Mouse (Mus musculus): ENCODE measurements around the gene Cfap97d1.
A peak's percentile ranks its signal among the peaks of the same experiment; 100 is the strongest.

Gene Cfap97d1

GRCm38 (mm10) chr11:101984054-101985025 lies at the start of gene Cfap97d1:
TSS of gene Cfap97d1 (plus strand) at chr11:101984279.
- DNase-seq, result peak; percentile 78 to 81

DNA sequence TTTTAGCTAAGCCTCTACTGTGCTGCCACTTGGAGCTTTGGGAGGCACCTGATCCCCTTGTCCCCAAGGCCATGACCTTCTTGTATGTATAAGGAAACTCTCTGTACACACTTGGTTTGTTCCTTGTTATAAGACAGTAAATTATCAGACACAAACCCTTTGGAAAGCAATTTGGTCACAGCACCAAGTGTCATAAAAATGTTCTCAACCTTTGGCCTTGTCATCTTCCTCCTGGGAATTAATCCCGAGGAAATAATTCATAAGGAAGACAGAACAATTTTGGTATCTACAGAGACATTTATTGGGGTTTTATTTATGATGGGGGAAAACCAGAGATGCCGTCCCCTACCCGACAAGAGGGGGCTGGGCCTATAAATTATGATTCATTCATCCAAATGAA lies 48.3 kb upstream of the Cfap97d1 start:
- DNase-seq, result no peak

DNA sequence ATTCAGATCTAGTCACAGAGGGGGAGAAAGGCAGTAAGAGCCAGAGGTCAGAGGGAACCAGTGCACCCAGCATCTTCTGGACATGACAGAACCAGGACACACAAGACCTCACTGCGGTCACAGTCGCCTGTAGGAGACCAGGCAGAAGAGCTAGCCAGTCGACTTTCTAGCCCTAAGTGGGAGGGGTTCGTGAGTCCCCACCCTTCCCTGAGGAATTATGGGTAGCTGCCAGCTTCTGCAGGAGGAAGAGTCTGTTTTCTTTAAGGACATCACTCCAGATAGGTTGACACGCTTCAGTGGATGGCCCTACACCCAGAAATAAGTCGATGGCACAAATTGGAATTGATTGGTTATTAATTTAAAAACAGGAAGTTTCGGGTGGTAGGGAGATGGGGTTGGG lies 47.7 kb upstream of the Cfap97d1 start:
- DNase-seq, result no peak

DNA sequence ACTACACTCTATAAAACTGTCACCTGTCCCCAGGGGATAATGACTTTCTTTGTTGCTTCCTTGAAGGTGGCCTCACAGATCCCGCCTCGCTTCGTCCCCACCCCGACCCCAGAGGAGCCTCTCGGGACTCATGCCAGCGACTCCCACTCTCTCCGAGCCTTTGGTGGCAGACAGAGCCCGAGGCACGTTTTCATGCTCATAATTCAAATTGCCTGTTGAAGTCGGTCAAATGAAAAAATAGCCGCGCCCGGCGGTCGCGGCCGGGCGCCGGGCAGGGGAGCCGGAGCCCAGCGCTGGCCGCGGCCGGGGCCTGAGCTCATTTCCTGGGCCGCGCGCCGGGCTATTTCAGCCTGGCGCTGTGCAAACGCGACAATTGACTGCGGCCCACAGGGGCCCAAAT lies 47.0 kb upstream of the Cfap97d1 start:
- DNase-seq, result no peak

DNA sequence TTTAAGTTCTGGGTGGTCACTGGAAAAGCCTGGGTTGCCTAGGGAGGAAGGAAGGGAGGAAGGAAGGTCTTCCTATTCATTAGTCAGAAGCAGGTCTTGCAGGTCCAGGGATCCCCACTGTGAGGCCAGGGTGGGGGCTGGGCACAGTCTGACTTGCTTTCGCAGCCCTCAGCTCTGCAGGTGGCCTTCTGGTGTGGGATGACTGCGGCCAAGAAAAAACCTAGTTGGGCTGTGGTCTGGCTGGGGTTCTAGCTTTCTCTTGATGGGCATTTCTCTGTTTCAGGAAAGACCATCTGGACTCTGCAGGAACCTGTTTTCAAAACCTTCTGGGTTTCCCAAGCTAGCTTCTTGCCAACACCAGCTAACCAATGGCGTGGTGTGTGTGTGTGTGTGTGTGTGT lies 41.0 kb upstream of the Cfap97d1 start:
- DNase-seq, result no peak

- no peak for DNase-seq
Measured at GRCm38 (mm10) chr11:101946525-101946924, 37.6 kb upstream of the Cfap97d1 start.

DNA sequence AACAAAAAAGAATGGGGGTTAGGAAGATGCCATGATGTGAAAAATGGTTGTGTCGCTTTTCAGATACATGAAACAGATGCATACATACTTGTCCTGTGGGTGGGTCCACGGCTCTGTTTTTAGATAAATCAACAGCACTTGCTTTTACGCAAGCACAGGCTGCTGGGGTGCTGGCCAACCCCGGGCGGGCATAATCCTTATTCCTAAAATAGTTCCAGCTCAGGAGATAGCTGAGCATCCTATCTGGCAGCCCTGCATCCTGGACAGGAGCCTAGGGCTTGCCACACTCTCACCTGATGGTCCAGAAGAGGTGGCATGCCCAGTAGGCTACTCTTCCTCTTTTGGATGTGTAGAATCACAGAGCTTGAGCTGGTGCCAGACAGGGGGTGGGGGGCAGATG lies 34.1 kb upstream of the Cfap97d1 start:
- DNase-seq, result no peak

- DNase-seq, result peak; percentile 49 to 52
Measured at GRCm38 (mm10) chr11:101952541-101953341, 31.3 kb upstream of the Cfap97d1 start.

GRCm38 (mm10) chr11:101953441-101953840 lies 30.6 kb upstream of the Cfap97d1 start:
- DNase-seq, result no peak

GRCm38 (mm10) chr11:101957476-101957875 lies 26.6 kb upstream of the Cfap97d1 start:
- DNase-seq, result no peak

- DNase-seq, result no peak
Measured at GRCm38 (mm10) chr11:101963043-101963442, 21.0 kb upstream of the Cfap97d1 start.

GRCm38 (mm10) chr11:101963473-101964291 lies 20.4 kb upstream of the Cfap97d1 start:
- DNase-seq, result no peak

- no peak for DNase-seq
Measured at GRCm38 (mm10) chr11:101964647-101965046, 19.4 kb upstream of the Cfap97d1 start.

DNA sequence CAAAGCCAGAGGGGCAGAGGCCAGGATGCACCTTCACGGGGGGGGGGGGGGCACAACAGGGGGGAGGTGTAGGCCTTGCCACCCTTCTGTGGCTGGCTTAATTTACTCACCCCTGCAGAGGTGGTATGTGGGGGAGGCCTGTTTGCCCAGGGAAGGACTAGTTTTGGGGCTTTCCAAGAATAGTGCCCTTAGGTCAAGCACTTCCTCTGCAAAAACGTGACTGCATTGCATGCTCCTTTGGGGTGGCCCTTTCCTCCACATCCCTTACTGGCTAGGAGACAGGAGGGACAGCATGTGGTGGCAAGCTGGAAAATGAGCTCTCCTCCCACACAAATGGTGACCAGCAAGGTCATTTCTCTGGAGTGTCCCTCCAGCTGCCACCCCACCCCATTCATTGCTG lies 18.5 kb upstream of the Cfap97d1 start:
- DNase-seq, result no peak

DNA sequence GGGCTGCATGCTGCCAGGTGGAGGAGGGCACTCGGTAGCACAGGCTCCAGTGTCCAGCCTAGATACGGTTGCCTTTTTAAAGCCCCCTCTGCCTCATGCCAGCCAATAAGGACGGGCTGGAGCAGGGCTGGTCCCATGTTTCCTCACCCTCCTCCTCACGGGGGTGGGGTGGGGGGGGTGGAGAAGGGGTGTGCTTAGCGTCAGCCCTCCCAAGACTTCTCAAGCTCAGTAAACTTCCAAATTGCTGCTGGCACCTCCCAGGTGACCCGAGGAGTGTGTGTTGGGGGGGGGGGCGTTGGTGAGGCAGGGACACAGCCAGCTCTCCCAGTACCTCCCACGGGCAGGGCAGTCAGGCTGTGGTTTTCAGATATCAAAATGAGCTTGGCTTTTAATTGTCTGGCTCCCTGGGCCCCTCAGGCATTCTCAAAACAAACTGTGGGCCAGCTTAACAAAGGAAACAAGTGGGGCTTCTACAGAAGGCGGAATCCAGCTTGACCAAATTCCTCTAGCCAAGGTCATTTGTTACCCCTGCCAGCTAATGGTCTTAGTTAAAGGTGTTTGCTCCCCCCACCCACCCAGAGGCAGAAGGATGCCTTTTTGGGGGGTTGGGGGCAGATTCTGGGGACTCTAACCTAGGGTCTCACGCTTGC lies 17.0 kb upstream of the Cfap97d1 start, which contains the start of gene Sost:
Gene Sost, minus strand, starts transcription at position 51 of the 650 bp plus-strand sequence.
- DNase-seq, result no peak

GRCm38 (mm10) chr11:101968311-101968710 lies 15.8 kb upstream of the Cfap97d1 start:
- no peak for DNase-seq

DNA sequence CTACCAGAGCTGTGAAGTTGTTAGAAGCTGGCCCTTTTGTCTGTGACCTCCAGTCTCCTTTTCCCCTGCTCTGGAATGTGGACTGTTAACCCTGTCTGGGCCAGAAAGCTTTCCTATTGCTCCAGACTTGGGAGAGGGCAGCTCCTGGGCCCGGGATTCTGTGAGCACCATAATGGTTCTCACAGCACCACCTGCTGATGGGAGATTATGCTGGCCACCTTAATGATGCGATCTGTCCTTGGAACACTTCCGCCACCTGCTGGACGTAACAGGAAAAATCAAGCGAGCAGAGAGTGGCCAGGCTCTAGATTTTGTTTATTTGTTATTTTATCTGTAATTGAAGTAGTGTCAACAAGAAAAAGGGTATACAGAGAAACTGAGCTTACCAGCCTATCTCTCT lies 15.3 kb upstream of the Cfap97d1 start:
- DNase-seq, result peak; percentile 54 to 77

DNA sequence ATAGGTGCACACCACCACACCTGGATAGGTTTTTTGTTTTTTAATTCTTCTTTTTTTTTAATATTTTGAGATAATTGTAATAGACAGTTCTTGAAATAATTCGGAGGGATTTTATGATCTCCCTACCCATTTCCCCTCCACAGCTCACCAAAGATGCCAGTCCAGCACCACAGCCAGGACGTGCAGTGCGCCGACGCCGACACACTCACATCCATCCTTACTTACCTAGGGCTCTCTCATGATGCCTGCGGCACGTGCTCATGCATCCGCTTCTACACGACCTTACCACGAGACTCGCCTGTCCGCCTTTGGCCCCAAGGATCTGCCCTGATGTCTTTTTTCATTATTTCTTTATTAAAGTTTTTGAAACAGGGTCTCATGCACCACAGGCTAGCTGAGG lies 14.2 kb upstream of the Cfap97d1 start:
- DNase-seq, result no peak

- DNase-seq, result peak in 1 of 2 experiments; percentile 47
Measured at GRCm38 (mm10) chr11:101971410-101971809, 12.7 kb upstream of the Cfap97d1 start.

GRCm38 (mm10) chr11:101972097-101972496 lies 12.0 kb upstream of the Cfap97d1 start:
- DNase-seq, result no peak

- DNase-seq, result no peak
Measured at GRCm38 (mm10) chr11:101972651-101973050, 11.4 kb upstream of the Cfap97d1 start.

- no peak for DNase-seq
Measured at GRCm38 (mm10) chr11:101973496-101973895, 10.6 kb upstream of the Cfap97d1 start.
